Mouse (Mus musculus) c-Kit-positive CD71-positive TER-119-negative erythroid progenitor cells, embryonic 14.5 days (primary cell): ENCODE measurements around the gene Itgb7.

ENCODE experiments used
- DNase-seq: peaks from one replicate; pipeline ENCODE4 v3.0.0-alpha.2; 2013; ENCODE audit warnings: low read depth

The Itgb7 gene

GRCm38 (mm10) chr15:102248812-102249191 lies 17.1 kb upstream of the Itgb7 start:
- DNase-seq = no peak

GRCm38 (mm10) chr15:102248131-102248811 lies 16.5 kb upstream of the Itgb7 start:
- DNase-seq = no peak

GRCm38 (mm10) chr15:102247252-102248130 lies 15.7 kb upstream of the Itgb7 start:
- no peak for DNase-seq

GRCm38 (mm10) chr15:102246866-102247251 lies 15.1 kb upstream of the Itgb7 start:
- DNase-seq = peak; percentile 14

GRCm38 (mm10) chr15:102245891-102246741 lies 14.4 kb upstream of the Itgb7 start:
- peak; percentile 28 for DNase-seq

GRCm38 (mm10) chr15:102245461-102245881 lies 13.7 kb upstream of the Itgb7 start:
- no peak for DNase-seq

GRCm38 (mm10) chr15:102244306-102245191 lies 12.8 kb upstream of the Itgb7 start:
- no peak for DNase-seq

- no peak for DNase-seq
These were observed 11.8 kb upstream of the Itgb7 start for GRCm38 (mm10) chr15:102243229-102244190.

GRCm38 (mm10) chr15:102242404-102243228 lies 10.9 kb upstream of the Itgb7 start:
- no peak for DNase-seq

- DNase-seq = no peak
These were observed 8.9 kb upstream of the Itgb7 start for GRCm38 (mm10) chr15:102240607-102241006.

GRCm38 (mm10) chr15:102239851-102240250 lies 8.1 kb upstream of the Itgb7 start:
- DNase-seq = no peak

GRCm38 (mm10) chr15:102239260-102239590 lies 7.5 kb upstream of the Itgb7 start:
- peak; percentile 39 for DNase-seq

- no peak for DNase-seq
These were observed 7.0 kb upstream of the Itgb7 start for GRCm38 (mm10) chr15:102238543-102239259.

GRCm38 (mm10) chr15:102235371-102236027 lies 3.8 kb upstream of the Itgb7 start:
- DNase-seq = no peak

- no peak for DNase-seq
These were observed 2.2 kb upstream of the Itgb7 start for GRCm38 (mm10) chr15:102233896-102234295.

GRCm38 (mm10) chr15:102232764-102233163 lies 1.0 kb upstream of the Itgb7 start:
- no peak for DNase-seq

- DNase-seq = no peak
These were observed 1.1 kb downstream of the Itgb7 start for GRCm38 (mm10) chr15:102230408-102231321.
